Mouse (Mus musculus): Measurements from ENCODE around the gene C1qtnf1. TPM values are rescaled to one million over a fixed set of nuclear protein-coding genes. Genes with fewer than 3 reads are reported as not detected.

The C1qtnf1 gene
- polyA plus RNA-seq, 1 experiment from 2014 or later, result 3.3 TPM

DNA sequence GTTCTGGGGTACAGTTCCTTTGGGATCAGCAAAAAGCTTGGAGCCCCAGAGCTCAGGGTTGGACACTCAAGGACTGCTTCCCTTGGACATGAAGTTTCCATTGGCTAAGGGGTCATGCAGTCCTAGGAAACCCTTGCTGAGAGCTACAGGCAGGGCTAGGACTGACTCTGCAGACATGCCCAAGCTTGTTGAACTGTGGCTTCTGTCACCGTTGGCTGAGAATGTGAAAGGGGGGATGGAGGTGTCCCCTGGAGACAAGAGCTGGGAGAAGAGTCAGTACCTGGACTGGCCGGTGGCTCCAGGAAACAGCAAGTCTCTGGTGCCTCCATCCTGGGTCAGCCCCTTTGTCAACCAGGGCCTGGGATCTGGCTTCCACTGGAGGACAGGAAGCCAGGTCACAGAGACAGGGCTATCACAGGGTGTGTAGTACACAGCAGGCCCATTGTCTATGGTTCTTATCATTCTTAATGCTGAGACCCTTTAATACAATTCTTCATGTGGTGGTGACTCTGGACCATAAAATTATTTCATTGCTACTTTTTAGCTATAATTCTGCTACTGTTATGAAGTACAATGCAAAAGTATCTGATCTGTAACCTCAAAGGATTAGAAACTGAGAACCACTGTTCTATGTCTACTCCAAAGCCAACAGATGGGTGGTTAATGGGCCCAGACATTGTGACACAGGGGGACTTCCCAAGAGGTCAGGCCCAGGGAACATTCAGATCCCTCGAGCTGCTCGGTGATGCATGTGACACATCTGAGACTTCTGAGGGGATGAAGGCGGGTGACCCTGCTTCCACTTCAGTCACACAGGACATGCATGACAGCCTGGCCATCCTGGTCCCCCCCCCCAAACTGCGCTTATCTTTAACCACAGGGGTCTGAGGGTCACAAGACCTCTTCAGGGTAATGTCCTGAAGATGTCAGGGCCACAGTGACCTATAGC, 23.8 kb upstream of the C1qtnf1 start:
- WGBS, result 62% methylated on average over 6 of the region's 6 CpGs
- H3K4me1 ChIP-seq, result peaks cover 66% of the 10 kb centered on the region
- peaks cover 35% of the 10 kb centered on the region for H3K36me3 ChIP-seq
- no peaks in the 10 kb centered on the region for H3K9me3 ChIP-seq
- no peak overlapping the region for H3K4me3 ChIP-seq
- no peaks in the 10 kb centered on the region for H3K27me3 ChIP-seq (ENCODE audit: insufficient read depth, poor library complexity, severe bottlenecking)
- no peak for DNase-seq (ENCODE audit: low spot score)
- H3K27ac ChIP-seq, result peak overlapping the region; percentile 52; the same call in 1 of the 2 replicates

DNA sequence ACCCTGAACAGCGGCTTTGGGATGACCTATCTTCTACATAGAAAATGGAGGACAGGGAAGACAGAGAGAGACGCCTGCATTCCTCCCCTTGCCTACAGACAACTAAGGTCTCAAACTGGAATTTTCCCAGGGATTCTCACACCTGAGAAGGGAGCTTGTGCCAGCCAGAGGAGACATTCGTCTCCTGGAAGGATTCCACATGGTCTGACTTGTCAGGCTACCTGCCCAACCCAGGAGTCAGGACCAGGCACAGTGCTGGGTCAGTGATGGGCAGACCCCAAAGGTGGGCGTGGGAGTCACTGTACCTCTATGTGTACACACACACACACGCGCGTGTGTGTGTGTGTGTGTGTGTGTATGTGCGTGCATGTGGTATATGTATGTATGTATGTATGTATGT, 22.7 kb upstream of the C1qtnf1 start:
- Histone ChIP-seq H3K27me3 (ENCODE audit: insufficient read depth, poor library complexity, severe bottlenecking) (0 out of 2 replicates have a peak, but pooled peaks cover 3% of the 10 kb centered on the region), H3K36me3 (peaks cover 44% of the 10 kb centered on the region), H3K27ac (no peak overlapping the region), H3K4me3 (no peak overlapping the region), H3K4me1 (peaks cover 65% of the 10 kb centered on the region), H3K9me3 (no peaks in the 10 kb centered on the region)
- DNase-seq (ENCODE audit: low spot score), result no peak
- 90% methylated on average over 8 of the region's 8 CpGs for WGBS

DNA sequence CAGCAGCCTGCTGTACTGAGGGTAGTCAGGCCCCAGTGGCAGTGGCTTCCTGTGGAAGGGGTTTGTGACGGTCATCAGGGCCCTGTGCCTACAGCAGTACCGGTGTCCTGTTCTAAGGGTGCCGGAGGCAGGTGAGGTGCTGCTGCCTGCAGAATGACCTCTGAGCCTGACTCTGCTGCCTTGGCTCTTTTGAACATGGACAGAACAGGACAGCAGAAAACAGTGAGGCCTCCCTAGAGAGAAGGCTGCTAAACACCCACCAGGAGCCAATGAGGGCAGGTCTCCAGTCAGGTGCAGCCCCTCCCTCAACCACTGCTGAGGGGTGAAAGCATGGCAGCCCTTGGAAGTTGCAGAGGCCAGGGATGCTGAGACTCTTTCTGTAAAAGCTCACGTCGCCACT, 21.5 kb upstream of the C1qtnf1 start:
- H3K36me3 ChIP-seq, result peaks cover 56% of the 10 kb centered on the region
- H3K4me1 ChIP-seq, result peaks cover 56% of the 10 kb centered on the region
- H3K9me3 ChIP-seq, result no peaks in the 10 kb centered on the region
- 0 out of 2 replicates have a peak, but pooled peaks cover 3% of the 10 kb centered on the region for H3K27me3 ChIP-seq (ENCODE audit: insufficient read depth, poor library complexity, severe bottlenecking)
- WGBS, result 88% methylated on average over 5 of the region's 5 CpGs
- H3K4me3 ChIP-seq, result no peak overlapping the region
- H3K27ac ChIP-seq, result 0 out of 2 replicates have a peak overlapping the region, but pooled peaks have one; percentile 54
- DNase-seq (ENCODE audit: low spot score), result no peak

DNA sequence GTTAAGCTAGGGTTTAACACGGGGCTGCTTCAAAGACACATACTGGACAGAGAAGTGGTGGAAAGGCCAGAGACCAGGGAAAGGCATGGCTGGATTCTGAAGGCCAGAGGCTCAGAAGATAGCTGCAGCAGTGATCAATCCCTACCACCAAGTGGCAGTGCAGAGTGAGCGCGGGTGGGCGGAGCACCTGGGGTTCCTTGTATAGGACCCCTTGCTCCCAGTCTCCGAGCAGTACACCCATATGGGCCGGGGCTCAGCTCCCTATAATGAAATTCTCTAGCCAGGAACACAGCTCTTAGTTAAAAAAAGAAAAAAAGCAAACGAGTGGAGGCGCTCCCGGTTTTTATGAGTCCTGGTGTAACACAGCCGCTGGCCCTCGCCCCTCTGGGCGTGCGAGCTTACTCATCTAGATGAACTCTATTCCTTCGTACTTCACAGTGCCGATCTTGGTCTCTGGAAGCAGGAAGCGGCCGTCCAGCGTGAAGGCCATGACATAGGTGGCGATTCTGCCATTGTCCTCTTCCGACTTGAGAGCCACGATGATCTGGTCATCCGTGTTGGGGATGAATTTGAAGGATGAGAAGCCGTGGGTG, 20.6 kb upstream of the C1qtnf1 start:
- H3K9me3 ChIP-seq, result no peaks in the 10 kb centered on the region
- no peak overlapping the region for H3K4me3 ChIP-seq
- WGBS, result 82% methylated on average over 23 of the region's 23 CpGs
- H3K36me3 ChIP-seq, result peaks cover 63% of the 10 kb centered on the region
- no peak for DNase-seq (ENCODE audit: low spot score)
- no peak overlapping the region for H3K27ac ChIP-seq
- H3K27me3 ChIP-seq (ENCODE audit: insufficient read depth, poor library complexity, severe bottlenecking), result 0 out of 2 replicates have a peak, but pooled peaks cover 3% of the 10 kb centered on the region
- peaks cover 52% of the 10 kb centered on the region for H3K4me1 ChIP-seq

DNA sequence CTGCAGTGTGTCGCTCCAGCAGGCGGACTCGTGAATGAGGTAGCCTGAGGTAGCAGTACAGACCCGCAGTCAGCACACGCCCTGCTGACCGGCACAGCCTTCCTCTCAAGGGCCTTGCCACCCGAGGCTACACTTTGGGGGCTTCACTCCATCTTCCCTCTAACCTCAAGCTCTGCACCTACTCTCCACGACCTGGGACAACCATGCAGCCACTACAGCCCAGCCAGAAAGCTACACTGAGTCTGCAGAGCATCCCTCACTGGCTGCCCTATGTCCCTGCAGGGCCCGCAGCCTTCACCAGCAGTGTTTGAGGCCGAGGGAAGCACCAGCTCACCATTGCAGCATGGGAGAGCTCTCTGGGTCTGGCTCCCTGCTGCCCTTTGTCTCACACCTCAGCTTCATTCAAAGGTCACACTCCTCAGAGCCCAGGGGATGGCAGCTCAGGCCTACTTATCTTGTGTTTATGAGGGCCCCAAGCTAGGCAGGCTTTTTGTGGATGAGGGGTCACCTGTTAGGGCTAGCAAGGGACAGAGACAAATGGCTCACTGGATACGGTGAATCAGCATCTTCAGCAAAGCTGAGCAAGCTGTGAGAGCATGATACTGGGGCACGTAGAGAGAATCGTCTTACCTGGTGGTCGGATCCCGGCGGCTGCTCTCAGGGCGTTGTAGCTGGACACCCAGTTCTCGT, 19.8 kb upstream of the C1qtnf1 start:
- peaks cover 56% of the 10 kb centered on the region for H3K4me1 ChIP-seq
- 63% methylated on average over 18 of the region's 18 CpGs for WGBS
- peak overlapping the region; percentile 50; the same call in 1 of the 2 replicates for H3K27ac ChIP-seq
- no peaks in the 10 kb centered on the region for H3K9me3 ChIP-seq
- DNase-seq (ENCODE audit: low spot score), result no peak
- H3K4me3 ChIP-seq, result no peak overlapping the region
- H3K27me3 ChIP-seq (ENCODE audit: insufficient read depth, poor library complexity, severe bottlenecking), result 0 out of 2 replicates have a peak, but pooled peaks cover 3% of the 10 kb centered on the region
- peaks cover 64% of the 10 kb centered on the region for H3K36me3 ChIP-seq

DNA sequence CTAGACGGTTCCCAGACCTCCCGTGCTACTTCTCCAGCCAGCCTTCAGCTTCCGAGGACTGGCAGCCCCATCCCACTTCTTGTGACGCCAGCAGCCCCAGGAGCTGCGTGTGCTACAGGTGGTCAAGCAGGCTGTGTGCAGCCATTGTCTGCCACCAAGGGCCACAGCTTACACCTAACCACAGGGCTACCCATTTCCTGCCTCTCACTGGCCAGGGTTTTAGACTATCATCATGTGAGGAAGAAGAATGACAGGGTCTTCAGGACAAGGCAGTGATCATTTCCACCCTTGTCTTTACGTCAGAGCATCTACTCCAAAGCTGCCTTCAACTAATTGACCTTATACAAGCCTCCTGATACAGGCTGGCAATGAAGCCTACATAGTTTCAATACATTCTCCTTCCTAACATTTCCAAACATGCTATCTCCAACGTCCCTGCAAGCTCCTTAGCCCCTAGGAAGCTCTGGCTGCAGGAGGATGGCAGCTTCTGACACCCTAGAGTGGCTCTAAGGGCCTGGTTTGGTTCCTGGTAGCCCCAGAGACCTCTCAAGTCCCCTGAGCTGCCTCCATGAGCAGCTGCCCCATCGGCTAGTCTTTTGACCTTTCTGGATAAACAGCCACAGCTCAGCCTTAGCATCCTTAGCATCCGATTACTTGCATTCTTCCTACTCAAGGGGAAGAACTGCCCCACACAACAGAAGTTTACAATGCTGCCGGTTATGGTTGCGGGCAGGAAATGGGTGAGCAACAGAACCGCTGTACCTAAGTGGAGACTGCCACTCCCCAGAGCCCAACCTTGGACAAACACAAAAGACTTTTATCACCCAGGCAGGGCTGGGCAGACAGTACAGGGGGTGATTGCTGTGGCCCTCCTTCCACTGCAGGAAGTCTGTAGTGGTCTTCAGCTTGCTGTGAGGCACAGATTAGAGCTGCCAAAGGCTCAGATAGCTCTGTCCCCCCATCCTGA, 18.6 kb upstream of the C1qtnf1 start:
- H3K4me3 ChIP-seq, result no peak overlapping the region
- H3K27ac ChIP-seq, result 0 out of 2 replicates have a peak overlapping the region, but pooled peaks have one; percentile 1
- 0 out of 2 replicates have a peak, but pooled peaks cover 3% of the 10 kb centered on the region for H3K27me3 ChIP-seq (ENCODE audit: insufficient read depth, poor library complexity, severe bottlenecking)
- H3K36me3 ChIP-seq, result peaks cover 72% of the 10 kb centered on the region
- peaks cover 52% of the 10 kb centered on the region for H3K4me1 ChIP-seq
- no peaks in the 10 kb centered on the region for H3K9me3 ChIP-seq
- DNase-seq (ENCODE audit: low spot score), result no peak
- 70% methylated on average over 12 of the region's 12 CpGs for WGBS

DNA sequence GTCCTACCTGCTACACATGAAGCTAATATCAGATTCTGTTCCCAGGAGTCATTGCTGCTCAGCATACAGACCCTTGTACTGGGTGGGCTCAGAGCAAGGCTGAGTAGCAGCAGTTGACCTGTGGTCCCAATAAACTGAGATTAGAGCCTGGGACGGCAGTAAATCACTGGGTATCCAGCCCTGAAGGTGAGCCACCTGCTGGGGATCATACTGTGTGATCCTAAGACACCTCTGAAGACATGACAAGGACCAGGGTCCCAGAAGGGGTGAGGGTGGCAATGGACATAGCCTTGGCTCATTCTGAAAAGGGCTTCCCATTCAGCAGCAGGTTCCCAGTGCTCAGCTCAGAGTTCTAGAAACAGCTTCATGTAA, 17.9 kb upstream of the C1qtnf1 start:
- WGBS, result 69% methylated on average over 1 of the region's 1 CpGs
- Histone ChIP-seq H3K9me3 (no peaks in the 10 kb centered on the region), H3K36me3 (peaks cover 79% of the 10 kb centered on the region), H3K4me1 (peaks cover 49% of the 10 kb centered on the region), H3K27me3 (ENCODE audit: insufficient read depth, poor library complexity, severe bottlenecking) (0 out of 2 replicates have a peak, but pooled peaks cover 3% of the 10 kb centered on the region), H3K27ac (no peak overlapping the region), H3K4me3 (no peak overlapping the region)
- DNase-seq (ENCODE audit: low spot score), result no peak

DNA sequence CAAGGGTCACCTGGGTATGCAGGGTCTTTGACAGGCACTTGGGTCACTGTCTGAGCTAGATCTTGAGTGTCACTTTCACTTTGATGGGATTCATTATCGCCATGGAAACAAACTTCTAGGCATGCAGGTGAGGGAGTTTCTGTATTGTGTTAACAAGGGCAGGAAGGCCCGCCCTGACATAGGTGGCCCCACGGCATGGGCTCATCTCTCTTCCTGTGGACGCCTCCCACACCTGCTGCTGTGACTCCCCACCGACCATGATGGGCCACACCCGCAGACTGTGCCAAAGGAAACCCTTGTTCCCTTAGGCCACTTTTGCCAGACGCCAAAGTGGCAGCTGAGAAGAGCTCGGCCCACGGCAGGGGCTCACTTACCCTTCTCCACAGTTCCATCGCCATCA, 17.5 kb upstream of the C1qtnf1 start:
- WGBS, result 96% methylated on average over 10 of the region's 10 CpGs

DNA sequence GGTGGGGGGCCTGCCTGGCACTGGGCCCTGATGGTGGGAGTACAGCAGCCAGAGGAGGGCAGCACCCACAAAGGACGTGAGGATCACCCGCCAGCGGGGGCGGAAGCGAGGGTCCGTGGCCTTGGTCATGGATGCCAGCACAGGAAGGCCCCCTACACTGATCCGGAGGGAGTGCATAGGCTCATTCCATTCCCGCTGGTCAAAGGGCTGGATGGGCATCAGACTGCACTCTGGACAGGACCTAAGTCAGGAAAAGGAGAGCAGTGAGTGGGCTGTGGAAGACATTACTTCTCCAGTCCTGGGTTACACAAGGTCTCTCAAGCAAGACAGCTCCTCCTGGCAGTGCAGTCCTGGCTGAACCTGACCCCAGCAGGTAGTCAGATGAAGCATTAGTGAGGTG, 16.7 kb upstream of the C1qtnf1 start:
- no peak overlapping the region for H3K4me3 ChIP-seq
- peaks cover 49% of the 10 kb centered on the region for H3K4me1 ChIP-seq
- peaks cover 85% of the 10 kb centered on the region for H3K36me3 ChIP-seq
- 0 out of 2 replicates have a peak, but pooled peaks cover 3% of the 10 kb centered on the region for H3K27me3 ChIP-seq (ENCODE audit: insufficient read depth, poor library complexity, severe bottlenecking)
- 92% methylated on average over 8 of the region's 8 CpGs for WGBS
- H3K9me3 ChIP-seq, result no peaks in the 10 kb centered on the region
- H3K27ac ChIP-seq, result no peak overlapping the region
- no peak for DNase-seq (ENCODE audit: low spot score)

More for the DNA sequence above, 17.5 kb upstream of the C1qtnf1 start:
- no peak for DNase-seq (ENCODE audit: low spot score)
- Histone ChIP-seq H3K27ac (no peak overlapping the region), H3K36me3 (peaks cover 83% of the 10 kb centered on the region), H3K27me3 (ENCODE audit: insufficient read depth, poor library complexity, severe bottlenecking) (0 out of 2 replicates have a peak, but pooled peaks cover 3% of the 10 kb centered on the region), H3K4me1 (peaks cover 49% of the 10 kb centered on the region), H3K9me3 (no peaks in the 10 kb centered on the region), H3K4me3 (no peak overlapping the region)

DNA sequence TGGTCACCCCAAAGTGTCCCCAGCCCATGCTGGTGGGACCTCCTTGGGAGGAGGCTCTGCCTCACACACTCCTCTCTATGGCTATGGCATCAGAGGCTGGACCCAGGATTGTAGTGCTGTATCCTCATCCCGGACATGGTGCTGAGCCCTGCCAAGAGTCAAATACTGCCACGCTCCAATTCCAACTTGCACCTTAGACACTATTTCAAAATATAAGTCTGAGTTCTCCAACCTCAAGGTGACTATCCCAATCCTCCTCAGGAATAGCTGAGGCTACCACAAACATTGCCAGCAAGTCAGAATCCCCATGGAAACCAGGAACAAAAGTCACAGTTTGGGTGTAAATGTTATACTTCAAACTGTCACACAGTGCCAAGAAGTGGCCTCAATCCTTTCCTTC, 15.4 kb upstream of the C1qtnf1 start:
- no peak overlapping the region for H3K27ac ChIP-seq
- no peaks in the 10 kb centered on the region for H3K9me3 ChIP-seq
- 0 out of 2 replicates have a peak, but pooled peaks cover 3% of the 10 kb centered on the region for H3K27me3 ChIP-seq (ENCODE audit: insufficient read depth, poor library complexity, severe bottlenecking)
- peaks cover 50% of the 10 kb centered on the region for H3K4me1 ChIP-seq
- WGBS, result 86% methylated on average over 2 of the region's 2 CpGs
- H3K36me3 ChIP-seq, result peaks cover 79% of the 10 kb centered on the region
- H3K4me3 ChIP-seq, result no peak overlapping the region
- no peak for DNase-seq (ENCODE audit: low spot score)

DNA sequence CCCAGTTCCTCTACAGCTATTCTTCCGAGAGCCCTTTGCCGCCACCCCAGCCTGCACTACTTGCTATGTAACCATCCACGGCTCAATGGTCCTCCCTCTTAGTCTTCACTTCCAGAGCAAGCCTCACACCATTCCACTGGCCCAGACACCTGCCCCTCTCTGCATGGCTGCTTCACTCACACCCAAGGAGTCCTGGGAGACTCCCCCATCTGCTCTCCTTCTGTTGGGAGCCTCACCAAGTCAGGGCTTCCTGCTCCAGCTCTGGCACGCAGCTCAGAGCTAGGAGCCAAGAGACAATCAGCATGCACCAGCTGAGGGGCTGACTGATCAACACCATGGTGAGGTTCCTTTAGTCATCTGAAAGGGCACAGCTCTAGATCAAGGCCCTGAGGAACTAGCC, 14.9 kb upstream of the C1qtnf1 start:
- H3K27me3 ChIP-seq (ENCODE audit: insufficient read depth, poor library complexity, severe bottlenecking), result 0 out of 2 replicates have a peak, but pooled peaks cover 3% of the 10 kb centered on the region
- no peak for DNase-seq (ENCODE audit: low spot score)
- H3K36me3 ChIP-seq, result peaks cover 74% of the 10 kb centered on the region
- no peak overlapping the region for H3K4me3 ChIP-seq
- 84% methylated on average over 4 of the region's 4 CpGs for WGBS
- H3K4me1 ChIP-seq, result peaks cover 52% of the 10 kb centered on the region
- H3K27ac ChIP-seq, result no peak overlapping the region
- no peaks in the 10 kb centered on the region for H3K9me3 ChIP-seq

DNA sequence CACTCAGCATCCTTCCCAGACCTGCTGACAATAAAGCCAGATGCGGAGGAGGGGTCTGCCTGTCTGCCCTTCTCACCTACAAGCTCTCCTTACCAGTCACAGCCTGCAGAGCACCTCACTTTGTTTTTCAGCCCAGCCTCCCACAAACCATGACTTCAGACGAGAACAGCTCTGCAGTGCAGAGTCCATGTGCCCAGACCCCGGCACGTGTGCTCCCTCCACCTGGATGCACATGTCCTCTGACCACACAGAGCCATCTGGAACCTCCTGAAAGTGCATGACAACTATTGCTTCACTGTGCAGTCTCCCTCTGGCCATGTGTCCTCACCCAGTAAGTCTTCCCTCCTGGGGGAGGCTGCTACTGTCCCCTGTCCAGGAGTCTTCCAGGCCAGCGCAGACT, 13.7 kb upstream of the C1qtnf1 start:
- Histone ChIP-seq H3K4me3 (no peak overlapping the region), H3K36me3 (peaks cover 64% of the 10 kb centered on the region), H3K4me1 (peaks cover 45% of the 10 kb centered on the region), H3K9me3 (no peaks in the 10 kb centered on the region), H3K27ac (no peak overlapping the region), H3K27me3 (ENCODE audit: insufficient read depth, poor library complexity, severe bottlenecking) (0 out of 2 replicates have a peak, but pooled peaks cover 3% of the 10 kb centered on the region)
- WGBS, result 94% methylated on average over 5 of the region's 5 CpGs
- no peak for DNase-seq (ENCODE audit: low spot score)
